13 mouse cellular contexts compared by ENCODE assay signal in genomic region chr3:105768529-105768928, GRCm38 (mm10). TPM values are rescaled to one million over a fixed set of nuclear protein-coding genes. Genes with fewer than 3 reads are reported as not detected.
DNase-seq lines count a peak whose midpoint lies in the region; ATAC-seq and TF ChIP-seq lines count a peak whose summit lies in the region.
"Had no signal": no experiment of that assay in that cellular context is flagged by ENCODE, and none has a peak within 500 bp of the region (broad histone marks: within the 10 kb centered on the region; RNA-seq: fewer than 3 reads in every experiment).

No protein-coding gene starts in this region.

- H3K9ac ChIP-seq in liver, embryonic 15.5 days = no peak overlapping the region
- no peak overlapping the region for H3K9ac ChIP-seq in midbrain, postnatal 0 days (replicated peaks; ENCODE audit: low read length, poor library complexity, severe bottlenecking)
- H3K9ac ChIP-seq: forebrain, embryonic 13.5 days had no signal

- WGBS in liver, embryonic 15.5 days (ENCODE audit: insufficient replicate concordance) = 15% methylated on average over 6 of the region's 6 CpGs
- 81% methylated on average over 6 of the region's 6 CpGs for WGBS in midbrain, postnatal 0 days

- H3K9me3 ChIP-seq in G1E (replicated peaks) = no peaks in the 10 kb centered on the region
- no peaks in the 10 kb centered on the region for H3K9me3 ChIP-seq in liver, embryonic 15.5 days (replicated peaks)
- H3K9me3 ChIP-seq in midbrain, postnatal 0 days (ENCODE audit: low read length) = no peaks in the 10 kb centered on the region
- H3K9me3 ChIP-seq: forebrain, embryonic 13.5 days had no signal

- no peak overlapping the region; the same call in 1 of the 2 replicates for H3K27ac ChIP-seq in liver, embryonic 15.5 days (replicated peaks)
- no peak overlapping the region for H3K27ac ChIP-seq in midbrain, postnatal 0 days (ENCODE audit: low read depth, low read length)
- H3K27ac ChIP-seq: forebrain, embryonic 13.5 days; left cerebral cortex, adult 2 months had no signal

- DNase-seq in G1E (ENCODE audit: low spot score) = no peak
- peak; percentile 79 for DNase-seq in thymus, postnatal 0 days (ENCODE audit: low spot score)
- no peak for DNase-seq in adrenal gland, adult 18-20 months (ENCODE audit: low spot score in 2 of 2)
- no peak for DNase-seq in midbrain, postnatal 0 days (ENCODE audit: low spot score)
- no peak for DNase-seq in right cerebral cortex, adult 18-20 months
- DNase-seq: cerebellum, adult 9-11 months; heart, postnatal 4 days; kidney, postnatal 10 days; lung, postnatal 10 days had no signal

- H3K4me2 ChIP-seq in liver, embryonic 15.5 days = peak overlapping the region; percentile 23; the same call in 1 of the 2 replicates
- H3K4me2 ChIP-seq in midbrain, postnatal 0 days (ENCODE audit: low read depth, low read length, poor library complexity, severe bottlenecking) = no peak overlapping the region
- H3K4me2 ChIP-seq: forebrain, embryonic 13.5 days had no signal

- TF ChIP-seq CTCF in G1E (IDR thresholded peaks at IDR 0.05; ENCODE audit: low read depth, low read length) = no peak
- TF ChIP-seq CTCF in midbrain, postnatal 0 days (IDR thresholded peaks at IDR 0.05) = no peak

- ATAC-seq in G1E (ENCODE audit: extremely low read depth, insufficient number of reproducible peaks, low FRiP score, poor library complexity, severe bottlenecking) = peak; percentile 87
- ATAC-seq in common myeloid progenitor, adult 5-6 weeks (replicated peaks; ENCODE audit: low read depth, poor library complexity, severe bottlenecking) = peak; percentile 74
- peak; percentile 75 for ATAC-seq in liver, embryonic 15.5 days (ENCODE audit: insufficient read depth)
- no peak for ATAC-seq in midbrain, postnatal 0 days (ENCODE audit: low FRiP score)
- ATAC-seq: forebrain, embryonic 13.5 days had no signal

- H3K27me3 ChIP-seq in G1E (ENCODE audit: insufficient read depth, low read length) = no peaks in the 10 kb centered on the region
- no peaks in the 10 kb centered on the region for H3K27me3 ChIP-seq in liver, embryonic 15.5 days
- H3K27me3 ChIP-seq in midbrain, postnatal 0 days (ENCODE audit: insufficient read depth, low read length) = no peaks in the 10 kb centered on the region
- H3K27me3 ChIP-seq: forebrain, embryonic 13.5 days had no signal

- H3K4me1 ChIP-seq in G1E (ENCODE audit: insufficient read depth, low read depth, low read length) = peaks cover 45% of the 10 kb centered on the region
- H3K4me1 ChIP-seq in liver, embryonic 15.5 days (replicated peaks) = peaks cover 47% of the 10 kb centered on the region
- no peaks in the 10 kb centered on the region for H3K4me1 ChIP-seq in midbrain, postnatal 0 days (ENCODE audit: insufficient read depth, low read length)
- H3K4me1 ChIP-seq: forebrain, embryonic 13.5 days had no signal

- H3K36me3 ChIP-seq in G1E (replicated peaks) = peaks cover 9% of the 10 kb centered on the region
- H3K36me3 ChIP-seq in liver, embryonic 15.5 days (replicated peaks) = no peaks in the 10 kb centered on the region
- H3K36me3 ChIP-seq in midbrain, postnatal 0 days (ENCODE audit: insufficient read depth, low read length) = no peaks in the 10 kb centered on the region

- no peak overlapping the region for H3K4me3 ChIP-seq in G1E (ENCODE audit: low read depth, low read length)
- no peak overlapping the region for H3K4me3 ChIP-seq in liver, embryonic 15.5 days (replicated peaks)
- no peak overlapping the region for H3K4me3 ChIP-seq in midbrain, postnatal 0 days (ENCODE audit: low read depth, low read length)
- H3K4me3 ChIP-seq: forebrain, embryonic 13.5 days; left cerebral cortex, adult 2 months had no signal

RNA-seq across cellular contexts. Expression of gene Rap1a, which starts 32.6 kb away (rescaled TPM):
- 97.7 and 124 TPM in 2 replicates for total RNA-seq in G1E (2014; fragmentation: Nextera tagmentation)
- total RNA-seq in G1E (2017) = 105 and 121 TPM in 2 replicates
- polyA plus RNA-seq in G1E (2012) = 11.5 and 17.7 TPM in 2 replicates
- total RNA-seq in common myeloid progenitor, adult 5-6 weeks (2017) = 134 and 136 TPM in 2 replicates
- polyA plus RNA-seq in liver, embryonic 15.5 days (2015; fragmentation: Nextera tagmentation; extraction: Ambion mirVana) = 87.8 and 106 TPM in 2 replicates
- polyA plus RNA-seq in thymus, postnatal 0 days (2015; fragmentation: Nextera tagmentation; extraction: Ambion mirVana) = 207 and 222 TPM in 2 replicates
- total RNA-seq in adrenal gland, adult 18-20 months (2021) = 100 to 1,000 TPM; 135 to 179 TPM
- 27.1 and 32.2 TPM in 2 replicates for total RNA-seq in midbrain, postnatal 0 days (2014; rRNA removed)
- 59.9 and 66.0 TPM in 2 replicates for polyA plus RNA-seq in midbrain, postnatal 0 days (2015; fragmentation: Nextera tagmentation; extraction: Ambion mirVana)
